Mouse (Mus musculus) adrenal gland, postnatal 10 days (tissue): ENCODE data around the gene Pipox. TPM values are rescaled to one million over a fixed set of nuclear protein-coding genes. Genes with fewer than 3 reads are reported as not detected.

Source experiments
- DNase-seq: peaks from one replicate; pipeline ENCODE4 v3.0.0; 2021; ENCODE audit warnings: mixed read lengths
- total RNA-seq, 2 experiments: library from RNA; stranded (reverse); gene quantifications; 2 replicates each; pipeline ENCODE4 v1.2.3; 2021

Pipox gene
- total RNA-seq, 2 experiments from 2014 or later: 14.0 to 25.8 TPM

DNA sequence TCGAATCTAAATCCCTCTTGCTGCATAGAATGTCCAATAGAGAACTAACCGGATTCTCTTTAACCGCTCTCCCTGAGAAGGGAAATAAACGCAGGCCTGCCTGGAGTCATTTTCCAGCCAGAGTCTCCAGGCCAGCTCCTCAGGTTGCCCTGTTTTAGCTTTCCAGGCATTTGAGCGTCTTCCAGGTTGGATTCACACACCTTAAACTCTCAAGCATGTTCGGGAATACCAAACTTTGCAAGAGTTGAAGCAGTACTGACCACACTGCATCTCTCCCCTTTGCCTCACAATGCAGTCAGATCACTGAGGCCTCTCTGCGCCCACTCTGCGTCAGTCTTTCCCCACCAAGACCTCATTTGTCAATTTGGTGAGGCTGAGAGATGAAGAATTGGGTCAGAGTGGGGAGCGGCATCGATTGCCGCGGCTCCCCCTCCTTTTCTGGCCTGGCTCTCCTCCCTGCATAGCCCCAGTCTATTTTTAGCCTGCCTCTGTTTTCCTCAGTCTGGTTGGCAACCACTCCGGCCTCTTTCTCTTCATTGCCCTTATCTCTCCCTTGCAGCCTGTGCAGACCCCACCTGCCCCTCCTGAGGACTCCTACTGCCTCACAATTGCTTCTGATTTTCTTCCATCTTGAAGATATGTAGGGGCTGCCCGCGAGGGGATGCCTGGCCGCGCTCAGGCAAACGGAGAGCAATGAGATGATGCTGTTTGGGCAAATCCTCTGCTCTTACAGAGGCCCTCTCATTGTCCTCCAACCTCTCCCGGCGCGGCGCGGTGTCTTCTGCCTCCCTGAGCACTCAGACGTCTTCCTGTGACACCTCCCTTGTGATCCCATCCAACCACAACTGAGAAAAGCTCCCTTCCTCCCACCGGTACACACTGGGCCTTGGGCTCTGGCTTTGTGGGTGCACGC, 17.8 kb downstream of the Pipox start:
- DNase-seq: no peak

- no peak for DNase-seq
These were observed 18.6 kb downstream of the Pipox start for GRCm38 (mm10) chr11:77875269-77875668.

- no peak for DNase-seq
These were observed 19.1 kb downstream of the Pipox start for GRCm38 (mm10) chr11:77874685-77875231.

DNA sequence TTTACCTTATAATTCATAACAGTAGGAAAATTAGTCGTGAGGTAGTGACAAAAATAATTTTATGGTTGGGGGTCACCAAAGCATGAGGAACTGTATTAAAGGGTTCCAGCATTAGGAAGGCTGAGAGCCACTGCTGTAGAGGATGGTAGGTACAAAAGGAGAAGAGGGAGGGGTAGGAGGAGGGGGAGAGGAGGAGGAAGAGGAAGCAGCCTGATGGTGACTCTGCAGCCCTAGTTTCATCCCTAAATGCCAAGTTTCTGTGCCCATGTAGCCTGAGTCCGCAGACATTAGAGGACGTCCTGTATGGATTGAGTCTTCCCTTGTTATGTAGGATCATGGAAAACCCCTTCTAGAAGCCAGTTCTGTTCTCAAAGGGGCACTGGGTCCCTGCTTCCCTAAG, 20.8 kb downstream of the Pipox start:
- no peak for DNase-seq

DNA sequence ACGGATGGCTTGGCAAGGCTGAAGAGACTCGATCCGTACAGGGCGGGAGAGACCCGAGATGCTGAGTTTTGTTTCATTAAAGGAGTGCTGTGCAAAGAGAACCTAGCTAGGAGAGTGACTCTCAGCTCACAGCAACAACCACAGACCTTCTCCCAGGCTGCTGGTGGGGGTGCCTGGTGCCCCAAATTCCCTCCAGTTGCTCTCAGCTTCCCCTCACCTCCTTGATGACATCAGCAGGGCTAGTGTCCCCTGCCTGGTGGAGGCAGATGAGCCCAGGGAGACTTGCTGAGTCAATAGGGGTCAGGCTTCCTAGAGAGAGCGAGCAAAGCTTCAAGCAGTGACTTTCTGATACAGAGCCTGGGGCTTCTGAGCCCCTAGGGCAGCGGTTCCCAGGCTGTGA, 21.2 kb downstream of the Pipox start:
- no peak for DNase-seq

DNA sequence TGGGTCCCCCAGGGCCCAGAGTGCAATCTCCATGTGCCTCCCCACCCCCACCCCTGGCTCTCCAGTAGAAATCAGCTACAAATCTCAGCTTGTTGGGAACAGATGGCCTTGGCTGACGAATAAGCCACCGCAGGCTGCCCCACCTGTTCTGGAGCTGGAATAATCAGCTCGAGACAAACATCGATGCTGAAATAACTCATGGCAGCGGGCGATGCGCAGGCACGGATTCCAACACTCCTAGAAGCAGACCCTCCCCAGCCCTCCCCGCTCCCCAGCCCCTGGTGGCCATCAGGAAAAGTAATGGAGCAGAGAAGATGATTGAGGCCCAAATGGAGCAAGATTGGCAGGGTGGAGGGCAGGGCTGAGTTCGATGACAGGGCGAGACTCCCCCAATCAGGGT, 21.7 kb downstream of the Pipox start:
- no peak for DNase-seq

- DNase-seq: no peak
These were observed 22.5 kb downstream of the Pipox start for GRCm38 (mm10) chr11:77871436-77871835.

DNA sequence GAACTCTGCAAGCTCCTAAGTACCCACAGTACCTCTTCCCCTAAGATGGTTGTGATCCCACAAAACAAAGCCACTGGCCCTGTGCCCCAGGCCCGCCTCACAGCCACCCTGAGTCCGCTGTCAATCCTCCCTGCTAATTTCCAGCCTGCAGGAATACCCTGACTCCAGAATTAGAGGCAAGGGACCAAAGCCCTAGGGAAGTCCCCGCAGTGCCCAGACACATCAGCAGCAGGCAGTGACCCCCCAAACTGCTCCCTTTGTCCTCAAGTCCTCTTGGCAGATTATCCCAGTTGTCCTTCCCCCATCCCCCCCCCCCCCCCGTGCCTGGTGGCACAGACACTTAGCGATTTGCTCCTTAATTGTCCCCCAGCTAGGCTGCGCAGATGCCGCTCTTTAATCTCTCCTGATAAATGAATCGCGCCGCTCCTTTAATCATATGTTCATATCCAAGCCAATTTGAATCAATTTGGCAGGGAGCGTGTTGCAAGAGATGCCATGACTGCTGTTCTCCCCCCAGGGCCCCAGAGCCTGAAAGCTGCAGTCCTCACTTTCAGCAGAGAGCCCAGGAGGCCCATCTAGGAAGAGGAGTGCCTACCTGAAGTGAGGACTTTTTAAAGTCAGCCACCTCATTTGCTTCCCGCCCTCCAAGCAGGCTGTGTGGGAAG, 26.3 kb downstream of the Pipox start:
- DNase-seq: no peak

DNA sequence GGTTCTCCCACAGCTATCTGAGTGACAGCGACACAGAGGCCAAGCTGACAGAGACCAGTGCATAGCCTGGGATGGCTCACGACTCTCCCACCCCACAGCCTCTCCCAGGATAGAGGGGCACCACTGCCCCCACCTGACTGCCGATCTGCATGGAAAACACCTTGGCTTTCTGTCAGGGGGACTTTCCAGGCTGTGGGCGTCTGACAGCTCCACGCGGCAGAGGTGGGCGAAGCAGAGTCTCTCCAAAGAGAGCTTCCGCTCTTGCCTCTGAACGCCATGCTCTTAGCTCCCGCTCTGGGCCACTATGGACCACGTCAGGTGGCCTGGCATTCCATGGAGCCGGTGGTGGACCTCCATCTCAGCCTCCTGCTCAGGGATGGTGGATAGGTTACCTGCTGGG, 29.1 kb downstream of the Pipox start:
- no peak for DNase-seq

DNA sequence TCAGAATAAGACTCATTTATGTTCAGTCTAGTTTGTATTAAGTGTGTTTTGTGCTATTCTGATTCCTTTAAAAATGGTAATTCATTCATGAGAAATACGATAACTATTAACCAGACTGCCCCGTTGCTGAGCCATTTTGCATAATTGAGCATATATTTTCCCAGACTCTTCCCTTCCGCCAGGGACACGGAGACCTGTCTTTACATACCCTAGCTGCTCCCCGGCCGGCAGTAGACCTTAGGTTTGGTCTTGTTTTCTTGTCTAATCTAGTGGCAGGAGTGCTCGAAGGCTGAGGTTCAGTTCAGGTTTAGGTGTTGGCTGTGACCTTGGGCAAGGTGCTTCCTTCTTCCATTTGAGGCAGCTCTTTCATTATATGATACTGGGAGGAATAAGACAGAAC, 31.0 kb downstream of the Pipox start:
- no peak for DNase-seq

DNA sequence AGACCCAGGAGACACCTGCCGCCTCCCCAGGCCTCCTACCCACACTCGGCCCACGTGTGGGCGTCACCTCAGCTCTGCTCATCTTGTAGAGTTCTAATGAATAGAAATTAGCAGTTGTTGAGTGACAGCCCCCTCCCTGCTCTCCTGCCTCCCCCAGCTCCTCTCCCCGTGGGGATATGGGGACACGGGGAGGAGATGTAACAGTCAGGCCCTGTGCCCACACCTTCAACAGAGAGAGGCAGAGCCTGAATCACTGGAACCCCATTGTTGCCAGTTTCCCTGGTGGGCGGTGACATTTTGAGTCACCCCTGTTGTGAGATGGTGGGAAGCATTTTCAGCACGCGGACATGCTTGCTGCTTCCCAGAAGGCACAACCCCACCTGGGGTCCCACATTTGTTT, 32.9 kb downstream of the Pipox start:
- DNase-seq: no peak

DNA sequence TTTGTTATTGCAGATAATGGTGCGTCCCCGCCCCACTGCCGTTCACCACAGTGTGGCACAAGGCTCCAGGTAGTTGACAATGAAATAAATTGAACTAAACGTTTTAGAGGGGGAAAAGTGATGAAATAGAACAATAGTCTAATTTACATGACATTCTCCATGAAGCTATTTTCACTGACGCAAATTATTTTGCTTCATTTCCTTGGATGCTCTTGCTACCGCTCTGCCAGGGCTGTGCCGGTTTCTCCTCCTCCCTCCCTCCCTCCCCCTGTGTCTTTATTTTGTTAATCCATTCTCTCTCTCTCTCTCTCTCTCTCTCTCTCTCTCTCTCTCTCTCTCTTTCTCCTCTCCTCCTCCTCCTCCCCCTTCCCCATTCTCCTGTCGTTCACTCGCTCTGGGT, 35.3 kb downstream of the Pipox start:
- DNase-seq: no peak

GRCm38 (mm10) chr11:77857089-77857488, 36.8 kb downstream of the Pipox start:
- DNase-seq: no peak

DNA sequence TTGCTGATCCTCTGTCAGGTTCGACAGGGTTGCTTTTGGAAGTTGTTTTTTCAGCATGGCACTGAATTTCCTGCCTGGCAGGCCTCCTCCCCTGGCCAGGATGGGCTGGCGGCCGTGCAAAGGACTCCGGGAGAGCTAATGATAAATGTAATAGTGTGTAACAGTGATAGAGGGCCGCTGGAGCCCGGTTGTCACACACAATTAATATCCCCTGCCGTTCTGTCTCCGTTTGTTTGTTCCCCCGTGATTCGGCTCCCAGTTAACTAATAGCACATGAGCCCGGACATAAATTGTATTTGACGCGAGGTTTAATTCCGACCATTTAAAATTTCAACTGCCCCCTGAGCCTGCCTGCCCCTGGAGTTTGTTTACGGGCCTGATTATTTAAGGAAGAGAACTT, 38.5 kb downstream of the Pipox start:
- no peak for DNase-seq

- no peak for DNase-seq
These were observed 39.3 kb downstream of the Pipox start for GRCm38 (mm10) chr11:77854641-77855040.

DNA sequence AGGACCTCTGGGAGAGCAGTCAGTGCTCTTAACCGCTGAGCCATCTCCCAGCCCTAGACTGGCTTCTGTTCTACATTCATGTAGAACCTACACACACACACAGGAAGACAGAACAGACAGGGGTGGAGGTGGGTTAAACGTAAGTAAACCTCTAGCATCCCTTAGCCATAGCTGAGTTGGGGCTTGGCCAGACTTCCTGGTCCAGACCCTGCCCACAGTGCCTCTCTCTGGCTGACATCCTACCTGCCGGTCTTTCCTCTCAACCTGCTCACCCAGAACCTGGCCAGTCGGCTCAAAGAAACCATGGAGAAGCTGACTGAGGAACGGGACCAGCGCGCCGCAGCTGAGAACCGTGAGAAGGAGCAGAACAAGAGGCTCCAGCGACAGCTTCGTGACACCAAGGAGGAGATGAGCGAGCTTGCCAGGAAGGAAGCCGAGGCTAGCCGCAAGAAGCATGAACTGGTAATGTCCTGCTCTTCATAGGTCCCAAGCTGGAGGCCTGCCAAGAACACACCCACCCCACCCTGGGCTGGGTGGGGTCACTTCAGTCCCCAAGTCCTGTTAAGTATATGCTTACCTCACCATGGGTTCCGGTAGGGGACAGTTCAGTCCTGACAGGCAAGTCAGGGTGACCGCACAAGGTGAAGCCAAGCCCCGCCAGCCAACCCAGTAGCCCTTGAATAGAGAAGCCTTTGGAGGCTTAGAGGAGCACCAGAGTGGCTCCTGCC, 40.8 kb downstream of the Pipox start:
- no peak for DNase-seq

- DNase-seq: no peak
These were observed 41.7 kb downstream of the Pipox start for GRCm38 (mm10) chr11:77852195-77852594.

- no peak for DNase-seq
These were observed 42.3 kb downstream of the Pipox start for GRCm38 (mm10) chr11:77851483-77852010.

GRCm38 (mm10) chr11:77850401-77851244, 43.3 kb downstream of the Pipox start:
- DNase-seq: no peak

DNA sequence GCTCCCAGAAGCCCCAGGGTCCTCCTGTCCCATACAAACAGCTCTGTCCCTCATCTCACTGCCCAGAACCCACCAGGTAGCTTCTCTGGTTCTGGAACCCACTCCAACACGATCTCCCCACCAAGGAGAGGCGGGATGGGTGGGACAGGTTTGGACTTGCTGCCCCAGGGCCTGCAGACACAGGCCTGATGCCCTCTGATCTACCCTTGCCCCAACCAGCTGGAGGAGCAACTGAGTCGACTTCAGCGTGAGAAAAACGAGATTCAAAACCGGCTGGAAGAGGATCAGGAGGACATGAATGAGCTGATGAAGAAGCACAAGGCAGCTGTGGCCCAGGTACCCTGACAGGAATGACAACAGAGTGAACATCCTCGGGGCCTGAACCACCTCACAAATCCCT, 44.7 kb downstream of the Pipox start:
- no peak for DNase-seq

DNA sequence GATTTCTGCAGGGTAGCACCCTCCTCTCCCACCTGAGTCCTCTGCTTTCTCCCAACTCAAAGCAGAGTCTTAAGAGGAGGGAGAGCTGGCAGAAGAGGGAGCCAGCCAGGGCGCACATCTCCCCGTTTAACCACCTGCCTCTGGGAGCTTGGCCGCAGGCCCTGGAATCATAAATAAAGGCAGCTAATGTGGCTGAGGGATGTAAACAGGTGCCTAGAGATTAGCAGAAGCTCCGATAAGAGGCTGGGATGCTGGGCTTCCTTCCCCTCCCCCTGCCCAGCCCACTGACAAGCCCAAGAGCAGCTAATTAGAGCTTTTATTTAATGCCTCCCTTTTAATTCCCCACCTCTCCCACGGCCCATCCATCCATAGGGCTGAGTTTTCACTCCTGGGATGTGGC, 45.8 kb downstream of the Pipox start:
- DNase-seq: no peak
